Mouse (Mus musculus) inflammation-experienced regulatory T-cells, adult 6 months (primary cell): ENCODE data around the gene Irf1. TPM values are rescaled to one million over a fixed set of nuclear protein-coding genes. Genes with fewer than 3 reads are reported as not detected.

Experiments
- ATAC-seq: one replicate; pipeline ENCODE4 v1.8.0; 2017
- polyA plus RNA-seq, 3 experiments: library from polyadenylated mRNA; unstranded; fragments of 100-300 nt; shearing (Covaris generic); gene quantifications; one replicate each; pipeline ENCODE4 v1.2.1; 2017

Gene Irf1
- polyA plus RNA-seq, 3 experiments from 2014 or later = 273 to 355 (median 291) TPM

DNA sequence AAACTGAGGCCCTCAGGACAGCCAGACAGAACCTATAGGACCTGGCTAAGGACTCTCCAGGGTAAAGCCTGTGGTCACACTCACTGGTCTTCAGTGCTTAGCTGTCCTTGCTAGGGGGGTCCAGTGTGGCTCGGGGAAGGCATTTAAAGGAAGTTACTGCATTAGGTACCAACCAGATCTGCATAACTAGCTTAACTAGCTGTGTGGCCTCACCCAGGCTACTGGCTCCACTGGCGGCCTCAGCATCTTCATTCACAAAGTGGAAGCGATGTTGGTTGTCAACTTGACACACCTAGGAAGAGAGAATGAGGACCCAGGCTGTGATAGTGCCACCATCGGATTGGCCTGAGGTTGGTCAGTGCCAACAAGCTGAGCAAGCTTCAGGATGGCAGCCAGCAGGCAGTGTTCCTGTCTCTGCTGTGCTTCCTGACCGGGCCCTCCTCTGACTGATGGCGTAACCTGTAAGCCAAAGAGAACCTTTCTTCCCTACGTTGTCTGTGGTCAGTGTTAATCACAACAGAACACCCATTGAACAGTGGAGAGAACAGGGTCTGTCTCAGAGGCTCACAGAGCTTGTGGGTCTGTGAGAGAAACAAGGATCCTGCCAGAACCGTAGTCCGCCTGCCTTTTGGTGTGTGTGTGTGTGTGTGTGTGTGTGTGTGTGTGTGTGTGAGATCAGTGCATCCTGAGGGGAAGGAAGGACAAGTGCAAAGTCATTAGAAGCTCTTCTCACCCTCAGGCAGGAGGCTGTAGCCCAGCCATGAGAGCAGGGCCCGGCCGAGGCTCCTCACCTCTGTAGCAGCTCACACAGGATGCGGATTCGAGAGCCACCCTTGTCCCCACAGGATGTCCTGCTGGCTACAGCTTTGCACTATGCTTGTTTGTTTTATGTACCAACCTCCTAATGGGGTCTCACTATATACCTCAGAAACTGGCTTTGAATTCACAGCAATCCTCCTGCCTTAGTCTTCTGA lies 16.5 kb downstream of the Irf1 start:
- peak; percentile 54 for ATAC-seq

DNA sequence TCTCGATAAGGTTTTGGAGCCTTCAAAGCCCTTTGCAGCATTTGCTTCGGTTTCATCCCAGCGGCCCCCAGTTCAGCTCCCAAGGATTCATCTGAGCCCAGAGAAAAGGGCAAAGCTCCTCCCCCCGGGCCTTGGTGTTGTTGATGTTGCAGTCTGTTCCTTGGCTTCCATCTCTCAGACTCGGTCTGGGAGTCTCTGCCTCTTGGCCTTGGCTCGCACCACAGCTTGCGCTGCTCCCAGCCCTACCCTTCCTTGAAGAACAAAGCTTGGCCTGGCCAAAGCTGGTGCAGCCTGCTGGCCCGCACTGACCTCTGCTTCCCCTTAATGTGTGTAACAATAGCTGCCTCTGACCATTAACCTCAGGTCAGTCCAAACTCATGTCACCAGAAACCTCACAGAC lies 18.4 kb downstream of the Irf1 start:
- ATAC-seq = no peak

GRCm38 (mm10) chr11:53789277-53789676 lies 19.5 kb downstream of the Irf1 start:
- ATAC-seq = no peak

- no peak for ATAC-seq
These were observed 23.2 kb downstream of the Irf1 start for GRCm38 (mm10) chr11:53792986-53793385.

- no peak for ATAC-seq
These were observed 24.2 kb downstream of the Irf1 start for GRCm38 (mm10) chr11:53794015-53794414.

DNA sequence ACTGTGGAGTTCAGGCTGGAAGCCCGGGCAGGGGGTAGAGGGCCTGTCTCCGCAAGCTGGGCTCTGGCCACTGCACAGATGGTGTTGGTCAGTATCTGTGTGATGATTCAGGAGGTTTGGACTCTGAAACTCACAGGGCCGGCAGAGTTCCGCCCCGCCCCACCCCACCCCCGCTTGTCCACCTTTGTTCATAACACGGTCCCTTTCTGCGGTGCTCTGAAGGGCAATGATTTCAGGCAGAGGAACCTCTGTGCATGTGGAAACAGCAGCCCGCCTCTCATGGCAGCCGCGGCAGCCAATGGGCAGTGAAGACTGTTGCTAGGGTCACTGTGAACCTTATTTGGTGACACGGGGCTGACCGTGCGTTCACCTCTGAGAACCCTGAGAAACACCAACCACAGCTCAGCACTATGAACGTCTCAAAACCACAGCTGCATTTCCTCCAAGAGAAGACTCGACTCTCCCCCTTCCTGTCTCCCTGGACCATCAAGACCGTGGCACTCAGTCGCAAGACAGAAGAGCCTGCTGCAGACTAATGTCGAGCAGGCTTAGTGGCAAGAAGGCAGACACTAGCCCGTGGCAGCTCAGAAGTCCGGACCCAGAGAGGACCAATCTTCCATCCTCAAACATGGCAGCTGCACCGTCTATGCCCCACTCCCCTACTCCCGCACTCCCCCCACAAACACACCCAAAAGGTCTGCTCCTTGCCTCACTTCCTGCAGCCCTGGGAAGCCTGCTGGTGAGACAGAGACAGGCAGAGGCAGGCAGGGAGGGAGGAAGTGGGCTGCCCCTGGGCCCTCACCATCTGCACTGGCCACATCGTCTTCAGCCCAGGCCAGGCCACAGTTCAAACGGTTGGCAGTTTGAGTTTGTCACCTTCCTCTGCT lies 25.1 kb downstream of the Irf1 start:
- peak; percentile 95 for ATAC-seq

- ATAC-seq = no peak
These were observed 26.0 kb downstream of the Irf1 start for GRCm38 (mm10) chr11:53795813-53796212.

DNA sequence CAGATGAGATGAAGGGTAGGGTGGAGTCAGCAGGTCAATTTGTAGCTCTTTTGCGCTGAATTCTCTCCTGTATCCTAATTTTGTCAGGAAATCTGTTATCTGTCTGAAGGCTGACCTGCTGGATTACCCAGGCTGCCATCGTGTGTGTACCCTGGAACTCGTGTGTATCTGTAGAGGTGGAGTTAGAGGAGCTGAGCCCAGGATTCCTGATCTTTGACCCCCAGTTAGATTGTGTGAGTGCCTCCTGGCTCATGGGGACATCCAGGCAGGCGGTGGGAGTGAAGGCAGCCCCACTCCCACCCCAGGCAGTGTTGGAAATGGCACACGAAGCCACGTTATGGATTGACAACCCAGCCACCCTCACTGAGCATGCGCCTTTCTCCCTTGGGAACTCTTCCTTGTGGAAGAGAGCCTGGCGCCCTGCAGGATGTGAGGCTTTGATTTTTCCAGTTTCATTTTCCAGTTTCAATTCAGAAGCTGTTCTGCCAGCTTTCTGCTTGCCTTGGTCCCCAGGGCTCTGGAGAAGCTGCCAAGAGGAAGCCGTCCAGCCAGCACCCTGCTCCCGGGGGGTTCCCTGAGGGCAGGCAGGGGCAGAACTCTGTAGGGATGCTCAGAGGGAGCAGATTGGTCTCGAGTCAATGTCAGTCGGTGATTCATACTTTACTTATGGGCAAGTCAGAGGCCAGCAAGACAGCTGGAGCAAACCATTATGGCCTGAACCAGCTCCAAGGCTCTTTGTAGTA lies 26.8 kb downstream of the Irf1 start:
- no peak for ATAC-seq

- ATAC-seq = no peak
These were observed 27.6 kb downstream of the Irf1 start for GRCm38 (mm10) chr11:53797386-53797920.

GRCm38 (mm10) chr11:53798041-53798711 lies 28.4 kb downstream of the Irf1 start:
- ATAC-seq = no peak

DNA sequence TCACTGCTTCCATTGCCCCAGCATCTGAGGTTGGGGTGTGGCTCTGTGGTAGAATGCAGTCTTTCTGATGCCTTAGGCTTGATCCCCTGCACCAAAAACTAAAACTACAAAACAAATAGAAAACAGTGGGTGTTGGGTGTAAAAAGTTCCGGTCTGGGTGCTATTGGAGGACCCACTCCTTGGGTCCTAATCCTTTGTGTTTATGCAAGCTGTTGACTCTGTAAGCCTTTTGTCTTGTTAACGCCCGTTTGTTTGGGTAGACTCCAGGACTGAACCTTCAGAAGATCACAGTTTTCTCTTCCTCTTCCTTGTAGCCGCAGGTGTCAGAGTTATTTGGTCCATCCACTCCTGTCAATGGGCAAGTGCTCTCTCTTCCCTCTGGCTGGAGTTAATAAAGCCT lies 30.2 kb downstream of the Irf1 start:
- no peak for ATAC-seq

- no peak for ATAC-seq
These were observed 31.2 kb downstream of the Irf1 start for GRCm38 (mm10) chr11:53800975-53801374.

- peak; percentile 62 for ATAC-seq
These were observed 33.3 kb downstream of the Irf1 start for GRCm38 (mm10) chr11:53803093-53803492.

GRCm38 (mm10) chr11:53803494-53803893 lies 33.7 kb downstream of the Irf1 start:
- ATAC-seq = peak; percentile 37

DNA sequence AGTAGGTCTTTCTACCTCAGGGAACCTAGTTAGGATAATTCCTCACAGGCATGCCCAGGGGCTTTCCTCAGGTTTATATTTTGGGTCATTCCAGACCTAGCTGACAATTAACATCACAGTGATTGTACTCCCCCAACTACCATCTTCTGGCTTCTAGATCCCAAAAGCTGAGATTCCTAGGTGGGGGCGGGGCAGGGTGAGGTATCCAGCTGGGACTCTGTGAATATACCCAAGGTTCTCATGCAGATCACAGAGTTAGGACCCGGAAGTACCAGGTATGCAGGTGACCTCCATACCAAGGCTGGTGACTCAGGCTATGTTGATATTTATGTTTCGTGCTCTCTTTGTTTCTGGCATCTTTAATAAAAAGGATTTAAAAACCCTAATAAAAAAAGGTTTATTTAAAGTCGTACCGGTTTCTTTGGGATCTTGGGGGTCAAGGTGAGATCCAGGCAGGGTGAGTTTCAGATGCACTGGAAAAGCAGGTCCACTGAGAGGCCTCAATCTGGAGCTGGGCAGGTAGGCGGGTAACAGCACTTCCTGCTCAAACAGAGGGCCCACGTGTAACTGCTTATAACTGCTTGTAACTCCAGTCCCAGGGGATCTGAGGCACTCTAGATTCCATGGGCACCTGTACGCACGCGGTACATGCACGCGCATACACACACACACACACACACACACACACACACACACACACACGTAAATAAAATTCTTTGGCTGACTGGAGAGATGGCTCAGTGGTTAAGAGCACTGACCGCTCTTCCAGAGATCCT lies 34.9 kb downstream of the Irf1 start:
- ATAC-seq = no peak

DNA sequence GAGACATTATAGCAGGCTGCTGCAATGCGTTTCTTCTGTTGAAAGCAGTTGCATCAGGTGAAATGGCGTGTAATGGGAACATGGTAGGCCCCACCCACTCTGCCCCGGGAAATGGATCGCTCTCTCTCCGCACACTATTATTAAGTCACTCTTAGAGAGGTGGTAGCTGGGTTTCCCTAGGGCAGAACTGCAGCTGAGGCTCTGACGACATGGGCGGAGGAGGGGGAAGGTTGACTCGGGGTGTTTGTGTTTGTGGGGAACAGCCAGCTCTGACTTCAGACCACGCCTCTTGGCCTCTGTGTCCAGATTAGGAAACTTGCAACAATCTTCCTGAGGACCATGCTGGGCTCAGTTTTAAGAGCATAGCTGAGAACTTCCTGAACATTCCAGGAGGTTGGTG lies 36.0 kb downstream of the Irf1 start:
- ATAC-seq = no peak

DNA sequence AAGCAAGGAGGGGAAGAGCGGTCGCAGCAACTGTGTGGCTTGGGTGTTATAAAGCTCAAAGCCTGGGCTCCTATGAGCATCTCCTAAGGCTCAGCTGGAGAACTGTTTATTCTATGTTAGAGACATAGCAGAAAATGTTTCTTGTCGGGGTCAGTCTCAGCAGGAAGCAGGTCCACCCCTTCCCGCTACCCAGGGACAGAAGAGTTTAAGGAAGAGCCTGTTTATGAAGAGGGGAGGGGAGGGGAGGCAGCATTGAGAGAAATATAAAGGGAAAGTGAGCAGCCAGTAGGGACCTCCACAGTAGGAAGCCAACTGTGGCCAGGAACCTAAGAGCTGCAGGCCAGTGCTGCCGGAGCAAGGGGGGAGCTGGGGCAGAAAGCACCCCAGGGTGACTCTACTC lies 39.5 kb downstream of the Irf1 start:
- no peak for ATAC-seq

DNA sequence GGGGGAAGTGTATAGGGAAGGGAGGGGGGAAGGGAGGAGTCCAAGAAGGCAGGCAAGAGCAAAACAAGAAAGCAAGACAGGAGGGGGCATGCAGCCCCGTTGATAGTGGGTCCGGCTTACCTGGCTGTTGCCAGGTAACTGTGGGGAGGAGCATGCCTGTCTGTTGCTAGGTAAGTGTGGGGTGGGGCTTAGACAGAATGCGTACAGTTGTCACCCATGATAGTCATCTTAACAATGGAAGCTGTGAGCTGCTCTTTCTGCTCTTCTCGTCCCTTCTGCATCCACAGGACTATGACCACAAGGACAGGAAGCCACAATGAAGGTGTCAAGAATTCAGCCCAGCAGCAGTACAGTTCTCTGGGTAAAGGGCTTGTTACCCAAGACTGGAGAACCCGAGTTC lies 40.3 kb downstream of the Irf1 start:
- ATAC-seq = no peak

DNA sequence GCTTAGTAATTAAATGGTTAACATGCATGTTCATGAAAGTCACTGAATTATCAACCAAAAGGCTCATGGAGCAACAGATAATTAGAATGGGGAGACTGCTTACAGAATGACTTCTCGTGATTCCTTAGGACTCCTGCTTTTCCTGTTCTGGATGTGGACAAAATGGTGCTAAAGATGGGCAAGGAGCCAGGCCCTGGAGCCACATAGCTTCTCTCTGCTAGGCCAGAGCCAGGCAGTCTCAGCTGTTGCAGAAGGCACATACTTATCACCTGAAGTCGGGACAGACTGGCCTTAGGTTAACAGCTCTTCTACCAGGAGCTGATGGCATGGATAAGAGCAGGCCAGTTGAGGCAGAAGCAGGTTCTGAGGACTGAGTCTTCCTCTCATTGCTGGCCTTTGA lies 40.9 kb downstream of the Irf1 start:
- ATAC-seq = no peak

- no peak for ATAC-seq
These were observed 41.5 kb downstream of the Irf1 start for GRCm38 (mm10) chr11:53811312-53811711.
